Mouse (Mus musculus): ENCODE data around the gene Ppp1r13l.

Gene Ppp1r13l

DNA sequence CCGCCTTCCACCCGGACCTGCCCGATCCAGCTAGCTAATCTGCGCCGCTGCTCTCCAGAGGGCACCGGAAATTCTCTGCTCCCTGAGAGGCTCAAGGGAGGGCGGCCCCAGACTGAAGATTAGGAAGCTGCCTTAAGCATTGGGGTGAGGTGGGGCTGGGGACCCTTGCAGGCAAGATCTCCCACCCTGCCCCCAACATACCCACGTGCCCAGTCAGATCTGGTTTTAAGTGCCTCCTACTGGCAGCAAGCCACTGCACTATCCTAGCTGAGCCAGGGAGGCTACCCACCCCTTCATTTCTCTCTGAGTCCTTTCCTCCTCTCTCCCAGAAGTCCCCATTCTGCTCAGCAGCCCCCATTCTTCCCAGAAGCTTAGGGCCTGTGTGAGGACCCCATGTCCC, 18.5 kb downstream of the Ppp1r13l start:
- no peaks in the 10 kb centered on the region for H3K27me3 ChIP-seq (ENCODE audit: insufficient read depth, low read length)
- peaks cover 54% of the 10 kb centered on the region for H3K4me1 ChIP-seq (replicated peaks; ENCODE audit: low read depth, low read length)
- H3K4me3 ChIP-seq (replicated peaks; ENCODE audit: low read length), result peak overlapping the region; percentile 72
- H3K9me3 ChIP-seq (ENCODE audit: low read length), result no peaks in the 10 kb centered on the region
- TF ChIP-seq CTCF (conservative IDR thresholded peaks at IDR 0.05; ENCODE audit: low read length) (no peak), POU5F1 (IDR thresholded peaks at IDR 0.05; ENCODE audit: borderline replicate concordance, low read length) (no peak), NANOG (IDR thresholded peaks at IDR 0.05; ENCODE audit: borderline replicate concordance, low read length) (no peak)
- peaks cover 26% of the 10 kb centered on the region for H3K36me3 ChIP-seq (ENCODE audit: insufficient read depth, low read length)

DNA sequence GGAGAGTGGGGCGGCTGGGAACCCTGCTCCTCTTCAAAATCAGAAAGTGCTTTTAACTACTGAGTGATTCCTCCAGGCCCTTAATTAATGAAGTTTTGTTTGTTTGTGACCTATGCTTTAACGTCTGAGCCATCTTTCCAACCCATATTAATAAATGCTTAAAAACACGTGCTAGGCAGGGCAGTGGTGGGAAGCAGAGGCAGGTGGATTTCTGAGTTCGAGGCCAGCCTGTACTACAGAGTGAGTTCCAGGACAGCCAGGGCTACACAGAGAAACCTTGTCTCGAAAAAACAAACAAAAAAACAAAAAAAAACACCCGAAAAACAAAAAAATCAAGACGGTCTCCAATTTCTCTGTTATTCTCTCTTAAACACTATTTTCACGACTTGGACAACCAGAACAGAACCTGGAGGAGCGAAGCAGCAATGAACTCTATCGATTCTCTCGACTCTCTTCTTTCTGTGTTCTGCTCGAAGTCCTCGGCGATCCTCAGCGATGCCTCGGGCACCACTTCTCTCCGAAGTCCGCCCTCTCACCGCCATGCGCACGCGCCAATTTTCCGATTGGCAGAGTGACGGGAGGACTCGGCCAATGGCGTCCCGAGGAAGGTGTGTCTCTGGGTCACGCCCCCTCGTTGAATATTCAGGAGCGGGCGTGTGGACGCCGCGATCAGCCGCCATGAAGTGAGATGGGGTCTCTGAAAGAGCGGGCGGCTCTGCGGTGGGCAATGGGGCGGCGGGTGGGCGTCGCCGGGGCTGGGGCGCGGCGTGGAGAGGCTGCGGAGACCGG, 22.0 kb downstream of the Ppp1r13l start, which contains the start of gene Ercc2:
Gene Ercc2, plus strand, starts transcription at position 634 of the 789 bp plus-strand sequence.
- H3K9me3 ChIP-seq (ENCODE audit: low read length), result no peaks in the 10 kb centered on the region
- peak within 1 kb of the TSS; percentile 95 for H3K4me3 ChIP-seq (replicated peaks; ENCODE audit: low read length)
- no peaks in the 10 kb centered on the region for H3K27me3 ChIP-seq (ENCODE audit: insufficient read depth, low read length)
- peaks cover 52% of the 10 kb centered on the region for H3K4me1 ChIP-seq (replicated peaks; ENCODE audit: low read depth, low read length)
- TF ChIP-seq CTCF (conservative IDR thresholded peaks at IDR 0.05; ENCODE audit: low read length) (no peak), POU5F1 (IDR thresholded peaks at IDR 0.05; ENCODE audit: borderline replicate concordance, low read length) (peak; percentile 51; the same call in 1 of the 2 replicates)
- peaks cover 38% of the 10 kb centered on the region for H3K36me3 ChIP-seq (ENCODE audit: insufficient read depth, low read length)

GRCm38 (mm10) chr7:19382166-19382541, 22.6 kb downstream of the Ppp1r13l start:
- TF ChIP-seq POU5F1 (IDR thresholded peaks at IDR 0.05; ENCODE audit: borderline replicate concordance, low read length), result no peak
- no peak for TF ChIP-seq CTCF (conservative IDR thresholded peaks at IDR 0.05; ENCODE audit: low read length)
- TF ChIP-seq NANOG (IDR thresholded peaks at IDR 0.05; ENCODE audit: borderline replicate concordance, low read length), result no peak
- no peaks in the 10 kb centered on the region for H3K9me3 ChIP-seq (ENCODE audit: low read length)
- peak overlapping the region; percentile 95 for H3K4me3 ChIP-seq (replicated peaks; ENCODE audit: low read length)
- peaks cover 53% of the 10 kb centered on the region for H3K4me1 ChIP-seq (replicated peaks; ENCODE audit: low read depth, low read length)
- H3K36me3 ChIP-seq (ENCODE audit: insufficient read depth, low read length), result peaks cover 41% of the 10 kb centered on the region
- no peaks in the 10 kb centered on the region for H3K27me3 ChIP-seq (ENCODE audit: insufficient read depth, low read length)

GRCm38 (mm10) chr7:19383708-19384107, 24.2 kb downstream of the Ppp1r13l start:
- no peaks in the 10 kb centered on the region for H3K27me3 ChIP-seq (ENCODE audit: insufficient read depth, low read length)
- no peak overlapping the region for H3K4me3 ChIP-seq (replicated peaks; ENCODE audit: low read length)
- H3K36me3 ChIP-seq (ENCODE audit: insufficient read depth, low read length), result peaks cover 53% of the 10 kb centered on the region
- TF ChIP-seq NANOG (IDR thresholded peaks at IDR 0.05; ENCODE audit: borderline replicate concordance, low read length), result no peak
- no peak for TF ChIP-seq CTCF (conservative IDR thresholded peaks at IDR 0.05; ENCODE audit: low read length)
- TF ChIP-seq POU5F1 (IDR thresholded peaks at IDR 0.05; ENCODE audit: borderline replicate concordance, low read length), result no peak
- peaks cover 49% of the 10 kb centered on the region for H3K4me1 ChIP-seq (replicated peaks; ENCODE audit: low read depth, low read length)
- H3K9me3 ChIP-seq (ENCODE audit: low read length), result no peaks in the 10 kb centered on the region

DNA sequence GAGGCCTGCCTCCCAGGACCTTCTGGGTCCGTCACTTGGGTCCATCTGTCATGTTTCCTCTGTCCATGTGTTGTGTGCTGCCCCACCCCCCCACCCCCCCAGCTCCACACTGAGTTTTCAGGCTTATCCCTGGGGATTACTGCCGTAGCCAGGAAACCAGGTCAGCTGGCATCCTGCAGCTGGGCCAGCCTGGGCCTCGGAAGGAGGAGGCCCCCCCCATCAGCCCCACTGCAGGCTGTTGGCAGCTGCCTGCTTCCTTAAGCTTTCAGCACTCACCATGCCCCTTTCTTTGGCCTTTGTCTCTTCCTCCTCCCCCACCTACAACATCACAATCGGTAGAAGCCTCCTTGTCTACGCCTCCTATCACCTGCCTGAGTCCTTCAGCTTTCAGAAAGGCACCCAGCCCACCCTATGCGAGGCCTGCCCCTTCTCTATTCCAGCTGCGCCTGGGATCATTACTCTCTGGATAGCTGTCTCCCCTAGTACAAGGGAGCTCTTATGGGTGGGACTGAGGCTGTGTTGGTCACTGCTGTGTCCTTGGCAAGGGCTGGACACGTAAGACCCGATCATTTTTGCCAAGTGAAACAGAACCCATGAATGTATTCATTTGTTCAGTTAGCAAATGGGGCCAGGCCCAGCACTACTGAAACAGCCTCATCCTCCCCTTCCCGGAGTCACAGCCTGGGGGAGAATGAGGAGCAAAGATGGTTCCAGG, 29.3 kb downstream of the Ppp1r13l start:
- H3K27me3 ChIP-seq (ENCODE audit: insufficient read depth, low read length), result no peaks in the 10 kb centered on the region
- peaks cover 94% of the 10 kb centered on the region for H3K36me3 ChIP-seq (ENCODE audit: insufficient read depth, low read length)
- TF ChIP-seq NANOG (IDR thresholded peaks at IDR 0.05; ENCODE audit: borderline replicate concordance, low read length) (no peak), POU5F1 (IDR thresholded peaks at IDR 0.05; ENCODE audit: borderline replicate concordance, low read length) (no peak), CTCF (conservative IDR thresholded peaks at IDR 0.05; ENCODE audit: low read length) (no peak)
- H3K9me3 ChIP-seq (ENCODE audit: low read length), result no peaks in the 10 kb centered on the region
- no peak overlapping the region for H3K4me3 ChIP-seq (replicated peaks; ENCODE audit: low read length)
- peaks cover 60% of the 10 kb centered on the region for H3K4me1 ChIP-seq (replicated peaks; ENCODE audit: low read depth, low read length)

DNA sequence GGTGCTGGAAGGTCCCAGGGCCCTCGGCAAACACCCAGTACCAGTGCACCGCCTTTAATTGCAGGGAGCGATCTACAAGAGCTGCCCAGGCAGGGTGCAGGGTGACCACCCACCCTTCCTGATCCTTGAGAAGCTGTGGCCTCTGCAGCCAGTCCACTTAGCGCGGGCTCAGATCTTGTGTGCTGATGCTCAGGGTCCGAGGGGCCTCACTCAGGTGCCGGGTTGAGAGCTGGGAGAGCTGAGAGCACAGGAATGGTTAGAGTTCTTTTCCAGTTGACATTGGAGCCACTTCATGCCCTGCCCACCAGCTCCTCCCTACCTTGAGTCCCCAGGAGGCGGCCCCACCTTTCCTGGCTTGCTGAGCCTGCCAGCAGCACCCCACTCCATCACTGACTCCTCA, 34.9 kb downstream of the Ppp1r13l start:
- no peaks in the 10 kb centered on the region for H3K9me3 ChIP-seq (ENCODE audit: low read length)
- TF ChIP-seq NANOG (IDR thresholded peaks at IDR 0.05; ENCODE audit: borderline replicate concordance, low read length) (no peak), POU5F1 (IDR thresholded peaks at IDR 0.05; ENCODE audit: borderline replicate concordance, low read length) (no peak), CTCF (conservative IDR thresholded peaks at IDR 0.05; ENCODE audit: low read length) (no peak)
- peak overlapping the region; percentile 49 for H3K4me3 ChIP-seq (replicated peaks; ENCODE audit: low read length)
- H3K36me3 ChIP-seq (ENCODE audit: insufficient read depth, low read length), result peaks cover 79% of the 10 kb centered on the region
- peaks cover 70% of the 10 kb centered on the region for H3K4me1 ChIP-seq (replicated peaks; ENCODE audit: low read depth, low read length)
- H3K27me3 ChIP-seq (ENCODE audit: insufficient read depth, low read length), result no peaks in the 10 kb centered on the region

DNA sequence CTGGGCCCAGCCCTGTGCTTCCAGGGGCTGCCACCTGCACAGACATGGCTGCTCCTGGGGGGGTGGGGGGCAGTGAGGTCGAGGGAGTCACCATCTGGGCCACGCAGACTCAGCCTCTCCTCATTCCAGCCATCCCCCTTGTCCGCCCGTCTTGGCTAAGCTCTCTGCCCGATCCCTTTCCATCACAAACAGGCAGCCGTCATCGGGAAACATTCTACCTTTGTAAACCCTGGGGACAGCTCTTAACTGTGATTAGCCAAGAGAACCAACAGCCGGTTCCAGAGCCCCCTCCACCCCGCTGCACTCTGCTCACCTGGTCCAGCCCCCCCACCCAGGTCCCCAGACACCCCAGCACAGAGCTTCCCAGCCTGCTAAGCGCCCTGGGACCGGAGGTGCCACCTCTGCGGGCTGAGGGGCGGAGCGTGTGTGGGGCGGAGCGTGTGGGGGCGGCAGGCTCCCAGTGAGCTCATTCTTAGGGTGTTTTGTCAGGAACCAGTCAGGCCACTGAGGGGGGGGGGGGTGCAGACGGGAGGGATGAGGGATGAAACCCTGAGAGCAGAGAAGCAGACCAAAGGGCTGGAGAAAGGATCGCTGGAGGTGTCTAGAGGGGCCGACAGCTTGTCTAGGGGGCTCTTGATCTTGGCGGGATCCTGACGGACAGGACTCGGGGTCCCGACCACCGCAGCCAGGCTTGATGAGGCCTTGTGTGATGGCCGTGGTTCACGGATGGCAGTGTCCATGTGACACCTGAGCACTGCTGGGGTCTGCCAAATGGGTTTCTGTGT, 40.1 kb downstream of the Ppp1r13l start:
- Histone ChIP-seq H3K36me3 (ENCODE audit: insufficient read depth, low read length) (peaks cover 28% of the 10 kb centered on the region), H3K4me3 (replicated peaks; ENCODE audit: low read length) (peak overlapping the region; percentile 76), H3K27me3 (ENCODE audit: insufficient read depth, low read length) (peaks cover 21% of the 10 kb centered on the region), H3K4me1 (replicated peaks; ENCODE audit: low read depth, low read length) (peaks cover 62% of the 10 kb centered on the region), H3K9me3 (ENCODE audit: low read length) (no peaks in the 10 kb centered on the region)
- TF ChIP-seq CTCF (conservative IDR thresholded peaks at IDR 0.05; ENCODE audit: low read length) (no peak), NANOG (IDR thresholded peaks at IDR 0.05; ENCODE audit: borderline replicate concordance, low read length) (no peak), POU5F1 (IDR thresholded peaks at IDR 0.05; ENCODE audit: borderline replicate concordance, low read length) (no peak)

DNA sequence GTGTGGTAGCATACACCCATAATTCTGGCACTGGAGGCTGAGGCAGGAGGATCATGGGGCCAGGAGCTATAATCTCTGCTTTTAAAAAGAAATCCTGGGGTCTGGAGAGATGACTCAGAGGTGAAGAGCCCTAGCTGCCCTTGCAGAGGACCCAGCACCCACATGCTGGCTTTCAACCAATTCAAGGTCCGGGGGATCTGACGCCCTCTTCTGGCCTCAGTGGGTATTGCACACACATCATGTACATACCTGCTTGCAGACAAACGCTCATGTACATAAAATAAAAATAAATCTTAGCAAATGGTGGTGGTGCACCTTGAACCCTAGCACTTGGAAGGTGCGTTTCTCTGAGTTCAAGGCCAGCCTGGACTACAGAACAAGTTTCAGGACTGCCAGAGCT, 41.4 kb downstream of the Ppp1r13l start:
- peaks cover 16% of the 10 kb centered on the region for H3K36me3 ChIP-seq (ENCODE audit: insufficient read depth, low read length)
- TF ChIP-seq POU5F1 (IDR thresholded peaks at IDR 0.05; ENCODE audit: borderline replicate concordance, low read length) (no peak), NANOG (IDR thresholded peaks at IDR 0.05; ENCODE audit: borderline replicate concordance, low read length) (no peak), CTCF (conservative IDR thresholded peaks at IDR 0.05; ENCODE audit: low read length) (peak; percentile 76)
- H3K4me1 ChIP-seq (replicated peaks; ENCODE audit: low read depth, low read length), result peaks cover 55% of the 10 kb centered on the region
- no peak overlapping the region for H3K4me3 ChIP-seq (replicated peaks; ENCODE audit: low read length)
- no peaks in the 10 kb centered on the region for H3K9me3 ChIP-seq (ENCODE audit: low read length)
- H3K27me3 ChIP-seq (ENCODE audit: insufficient read depth, low read length), result peaks cover 28% of the 10 kb centered on the region

Measured in E14TG2a.4 (cell line).